Mouse (Mus musculus) stomach, embryonic 16.5 days (tissue): ENCODE results near the gene Cfap44. TPM values are rescaled to one million over a fixed set of nuclear protein-coding genes. Genes with fewer than 3 reads are reported as not detected.
"Not testable (repeated sequence)": the region's sequence is repeated elsewhere in the genome, so short reads cannot be mapped to it uniquely, and the experiment has no call there.

ENCODE experiments used
- ATAC-seq: fragments of 200-750 bp; cut with Nextera tagmentation; 2 replicates; pipeline ENCODE4 v1.8.0; 2017; ENCODE audit warnings: moderate number of reproducible peaks, moderate TSS enrichment; ENCODE audit not compliant: insufficient read depth, low FRiP score
- H3K27ac ChIP-seq: fragments of 300-500 bp; sonication (generic); 2 replicates; pipeline ENCODE4 v1.5.1; 2014; ENCODE audit warnings: low read length
- H3K27me3 ChIP-seq: fragments of 300-500 bp; sonication (generic); 2 replicates; pipeline ENCODE4 v1.6.1; 2014; ENCODE audit warnings: low read length, control low read depth, mixed read lengths; ENCODE audit not compliant: control insufficient read depth, insufficient read depth
- H3K36me3 ChIP-seq: fragments of 300-500 bp; sonication (generic); 2 replicates; pipeline ENCODE4 v1.6.1; 2014; ENCODE audit warnings: low read length; ENCODE audit not compliant: control insufficient read depth, insufficient read depth
- H3K4me1 ChIP-seq: fragments of 300-500 bp; sonication (generic); 2 replicates; pipeline ENCODE4 v1.6.1; 2014; ENCODE audit warnings: low read length, control low read depth, mixed read lengths; ENCODE audit not compliant: control insufficient read depth, insufficient read depth
- H3K4me2 ChIP-seq: fragments of 300-500 bp; sonication (generic); 2 replicates; pipeline ENCODE4 v1.6.1; 2014; ENCODE audit warnings: low read depth, low read length, mixed read lengths
- H3K4me3 ChIP-seq: fragments of 300-500 bp; sonication (generic); replicated peaks from 2 replicates; pipeline ENCODE4 v1.5.1; 2014; ENCODE audit warnings: mild to moderate bottlenecking, low read length
- H3K9ac ChIP-seq: fragments of 300-500 bp; sonication (generic); 2 replicates; pipeline ENCODE4 v1.6.1; 2014; ENCODE audit warnings: low read length
- H3K9me3 ChIP-seq: fragments of 300-500 bp; sonication (generic); replicated peaks from 2 replicates; pipeline ENCODE4 v1.6.1; 2016; ENCODE audit warnings: low read length, control low read depth; ENCODE audit not compliant: control insufficient read depth
- WGBS: fragments of 180-500 bp; shearing (Covaris S2); extraction: QIAGEN DNeasy Blood & Tissue Kit; methylation state at CpG from one replicate; pipeline ENCODE4 v1.1.7; 2014; 5-methylcytosine and 5-hydroxymethylcytosine counted together
- polyA plus RNA-seq: library from polyadenylated mRNA; unstranded; fragments of >200 nt; fragmentation: Nextera tagmentation; extraction: Ambion mirVana; gene quantifications from 2 replicates; pipeline ENCODE4 v1.2.1, GENCODE M21; 2015

Gene Cfap44
- polyA plus RNA-seq, 1 experiment from 2014 or later: 0.43 TPM

- no peak overlapping the region for H3K9ac ChIP-seq
- no peaks in the 10 kb centered on the region for H3K36me3 ChIP-seq
- ATAC-seq: no peak
- H3K27ac ChIP-seq: no peak overlapping the region
- H3K4me3 ChIP-seq: no peak overlapping the region
- H3K27me3 ChIP-seq: no peaks in the 10 kb centered on the region
- 45% methylated on average over 8 of the region's 8 CpGs for WGBS
- H3K4me1 ChIP-seq: no peaks in the 10 kb centered on the region
- no peak overlapping the region for H3K4me2 ChIP-seq
- H3K9me3 ChIP-seq: no peaks in the 10 kb centered on the region
Measured at GRCm38 (mm10) chr16:44417596-44417995, 23.0 kb downstream of the Cfap44 start.

GRCm38 (mm10) chr16:44421735-44422134 lies 27.1 kb downstream of the Cfap44 start:
- H3K27me3 ChIP-seq: no peaks in the 10 kb centered on the region
- ATAC-seq: no peak
- H3K9ac ChIP-seq: no peak overlapping the region
- no peak overlapping the region for H3K4me2 ChIP-seq
- H3K27ac ChIP-seq: no peak overlapping the region
- WGBS: 80% methylated on average over 8 of the region's 8 CpGs
- H3K4me1 ChIP-seq: no peaks in the 10 kb centered on the region
- H3K9me3 ChIP-seq: no peaks in the 10 kb centered on the region
- no peaks in the 10 kb centered on the region for H3K36me3 ChIP-seq
- no peak overlapping the region for H3K4me3 ChIP-seq

- peak; percentile 58; the same call in 1 of the 2 replicates for ATAC-seq
- Histone ChIP-seq H3K4me2 (no peak overlapping the region), H3K4me3 (no peak overlapping the region), H3K4me1 (no peaks in the 10 kb centered on the region), H3K36me3 (no peaks in the 10 kb centered on the region), H3K27ac (peak overlapping the region; percentile 41; the same call in 1 of the 2 replicates), H3K27me3 (no peaks in the 10 kb centered on the region), H3K9me3 (no peaks in the 10 kb centered on the region), H3K9ac (no peak overlapping the region)
- 28% methylated on average over 3 of the region's 3 CpGs for WGBS
Measured at GRCm38 (mm10) chr16:44423499-44423898, 28.9 kb downstream of the Cfap44 start.

GRCm38 (mm10) chr16:44428456-44428855 lies 33.9 kb downstream of the Cfap44 start:
- WGBS: 68% methylated on average over 5 of the region's 5 CpGs
- no peak overlapping the region for H3K4me2 ChIP-seq
- no peak overlapping the region for H3K4me3 ChIP-seq
- H3K36me3 ChIP-seq: no peaks in the 10 kb centered on the region
- H3K9me3 ChIP-seq: no peaks in the 10 kb centered on the region
- ATAC-seq: no peak
- H3K27me3 ChIP-seq: no peaks in the 10 kb centered on the region
- no peak overlapping the region for H3K27ac ChIP-seq
- no peaks in the 10 kb centered on the region for H3K4me1 ChIP-seq
- H3K9ac ChIP-seq: no peak overlapping the region

GRCm38 (mm10) chr16:44430021-44430420 lies 35.4 kb downstream of the Cfap44 start:
- H3K9ac ChIP-seq: no peak overlapping the region
- H3K4me3 ChIP-seq: no peak overlapping the region
- no peaks in the 10 kb centered on the region for H3K4me1 ChIP-seq
- no peaks in the 10 kb centered on the region for H3K36me3 ChIP-seq
- 64% methylated on average over 7 of the region's 7 CpGs for WGBS
- H3K4me2 ChIP-seq: no peak overlapping the region
- no peaks in the 10 kb centered on the region for H3K27me3 ChIP-seq
- no peaks in the 10 kb centered on the region for H3K9me3 ChIP-seq
- no peak overlapping the region for H3K27ac ChIP-seq
- ATAC-seq: no peak

- no peaks in the 10 kb centered on the region for H3K4me1 ChIP-seq
- no peak overlapping the region for H3K9ac ChIP-seq
- H3K9me3 ChIP-seq: no peaks in the 10 kb centered on the region
- H3K4me2 ChIP-seq: no peak overlapping the region
- ATAC-seq: no peak
- WGBS: 82% methylated on average over 7 of the region's 7 CpGs
- H3K27me3 ChIP-seq: no peaks in the 10 kb centered on the region
- no peaks in the 10 kb centered on the region for H3K36me3 ChIP-seq
- no peak overlapping the region for H3K27ac ChIP-seq
- H3K4me3 ChIP-seq: no peak overlapping the region
Measured at GRCm38 (mm10) chr16:44434931-44435330, 40.3 kb downstream of the Cfap44 start.

GRCm38 (mm10) chr16:44435481-44435880 lies 40.9 kb downstream of the Cfap44 start:
- 69% methylated on average over 4 of the region's 4 CpGs for WGBS

GRCm38 (mm10) chr16:44441913-44442312 lies 47.3 kb downstream of the Cfap44 start:
- not testable (repeated sequence) for H3K9me3 ChIP-seq

More at GRCm38 (mm10) chr16:44435481-44435880, 40.9 kb downstream of the Cfap44 start:
- no peak overlapping the region for H3K9ac ChIP-seq
- H3K27ac ChIP-seq: no peak overlapping the region
- H3K4me2 ChIP-seq: no peak overlapping the region
- H3K36me3 ChIP-seq: no peaks in the 10 kb centered on the region
- ATAC-seq: no peak
- no peaks in the 10 kb centered on the region for H3K9me3 ChIP-seq
- no peak overlapping the region for H3K4me3 ChIP-seq
- no peaks in the 10 kb centered on the region for H3K27me3 ChIP-seq
- no peaks in the 10 kb centered on the region for H3K4me1 ChIP-seq

GRCm38 (mm10) chr16:44457858-44458257 lies 63.3 kb downstream of the Cfap44 start:
- Histone ChIP-seq H3K27ac (no peak overlapping the region), H3K4me3 (no peak overlapping the region), H3K27me3 (no peaks in the 10 kb centered on the region), H3K9me3 (no peaks in the 10 kb centered on the region), H3K4me1 (no peaks in the 10 kb centered on the region), H3K9ac (no peak overlapping the region), H3K4me2 (no peak overlapping the region), H3K36me3 (no peaks in the 10 kb centered on the region)
- WGBS: 87% methylated on average over 2 of the region's 2 CpGs
- ATAC-seq: no peak

More at GRCm38 (mm10) chr16:44441913-44442312, 47.3 kb downstream of the Cfap44 start:
- ATAC-seq, H3K27me3 ChIP-seq, H3K36me3 ChIP-seq, H3K4me1 ChIP-seq, H3K9ac ChIP-seq, H3K4me3 ChIP-seq, H3K27ac ChIP-seq, H3K4me2 ChIP-seq: not testable (repeated sequence)
- WGBS: 96% methylated on average over 15 of the region's 15 CpGs

GRCm38 (mm10) chr16:44458826-44459225 lies 64.2 kb downstream of the Cfap44 start:
- Histone ChIP-seq H3K4me3 (no peak overlapping the region), H3K27me3 (no peaks in the 10 kb centered on the region), H3K9me3 (no peaks in the 10 kb centered on the region), H3K36me3 (no peaks in the 10 kb centered on the region), H3K9ac (no peak overlapping the region), H3K4me2 (no peak overlapping the region), H3K27ac (no peak overlapping the region), H3K4me1 (no peaks in the 10 kb centered on the region)
- WGBS: 88% methylated on average over 2 of the region's 2 CpGs
- no peak for ATAC-seq
